Comparison of ENCODE assay signal across 8 mouse cellular contexts in genomic region chr16:8643855-8644254, GRCm38 (mm10). TPM values are rescaled to one million over a fixed set of nuclear protein-coding genes. Genes with fewer than 3 reads are reported as not detected.
DNase-seq lines count a peak whose midpoint lies in the region; ATAC-seq and TF ChIP-seq lines count a peak whose summit lies in the region.

No protein-coding gene starts in this region.

- peaks cover 55% of the 10 kb centered on the region for H3K36me3 ChIP-seq in forebrain, postnatal 0 days (ENCODE audit: insufficient read depth)

- WGBS in cerebellum, adult 2 months: 73% methylated on average over 2 of the region's 2 CpGs
- 81% methylated on average over 2 of the region's 2 CpGs for WGBS in forebrain, postnatal 0 days

- ATAC-seq in forebrain, postnatal 0 days: peak; percentile 71; the same call in 1 of the 2 replicates

- no peaks in the 10 kb centered on the region for H3K9me3 ChIP-seq in forebrain, postnatal 0 days (ENCODE audit: low read length)

- no peaks in the 10 kb centered on the region for H3K27me3 ChIP-seq in cerebellum, adult 2 months (ENCODE audit: control insufficient read depth, insufficient read depth, low read length)
- no peaks in the 10 kb centered on the region for H3K27me3 ChIP-seq in forebrain, postnatal 0 days (ENCODE audit: insufficient read depth, low read length)

- H3K9ac ChIP-seq in forebrain, postnatal 0 days: no peak overlapping the region

- H3K27ac ChIP-seq in cerebellum, adult 2 months (ENCODE audit: insufficient read depth, low read length): no peak overlapping the region
- H3K27ac ChIP-seq in forebrain, postnatal 0 days (ENCODE audit: low read depth, low read length): no peak overlapping the region

- DNase-seq in cerebellum, adult 2 months: peak; percentile 33 to 38
- no peak for DNase-seq in cerebellum, adult 9-11 months
- DNase-seq in 3T3-L1 (ENCODE audit: low read depth, low spot score) (peak; percentile 80), adipocyte (ENCODE audit: low spot score) (peak; percentile 78)
- no peak for DNase-seq in forebrain, postnatal 0 days
- peak; percentile 65 for DNase-seq in kidney, postnatal 10 days
- DNase-seq in lung, postnatal 10 days: peak; percentile 61
- peak; percentile 58 for DNase-seq in testis, postnatal 10 days (ENCODE audit: low spot score)

- peak; percentile 76 for TF ChIP-seq CTCF in cerebellum, adult 2 months (IDR thresholded peaks at IDR 0.05; ENCODE audit: borderline replicate concordance, insufficient read depth, low read depth, low read length)
- peak; percentile 77 for TF ChIP-seq CTCF in forebrain, postnatal 0 days (IDR thresholded peaks at IDR 0.05; ENCODE audit: low read depth)

- H3K4me2 ChIP-seq in forebrain, postnatal 0 days (ENCODE audit: low read depth): no peak overlapping the region

- H3K4me1 ChIP-seq in cerebellum, adult 2 months (ENCODE audit: control insufficient read depth, insufficient read depth, low read length): no peaks in the 10 kb centered on the region
- no peaks in the 10 kb centered on the region for H3K4me1 ChIP-seq in forebrain, postnatal 0 days (ENCODE audit: insufficient read depth)

- TF ChIP-seq POLR2A in cerebellum, adult 2 months (IDR thresholded peaks at IDR 0.05; ENCODE audit: borderline replicate concordance, insufficient read depth, low read length): no peak

- H3K4me3 ChIP-seq in cerebellum, adult 2 months (replicated peaks; ENCODE audit: insufficient read depth, low read depth, low read length): no peak overlapping the region
- no peak overlapping the region for H3K4me3 ChIP-seq in forebrain, postnatal 0 days (ENCODE audit: low read depth, low read length)

RNA-seq across cellular contexts. Expression of gene Tmem186, which starts 6.3 kb away (rescaled TPM):
- polyA plus RNA-seq in cerebellum, adult 2 months (2012; rRNA removed): 19.0 and 19.4 TPM in 2 replicates
- 19.3 and 22.9 TPM in 2 replicates for total RNA-seq in forebrain, postnatal 0 days (2014; rRNA removed)
- 11.7 and 16.3 TPM in 2 replicates for polyA plus RNA-seq in forebrain, postnatal 0 days (2015; fragmentation: Nextera tagmentation; extraction: Ambion mirVana)

RNA-seq across cellular contexts. Expression of gene Pmm2, which starts 6.4 kb away (rescaled TPM):
- polyA plus RNA-seq in cerebellum, adult 2 months (2012; rRNA removed): 39.2 and 39.6 TPM in 2 replicates
- total RNA-seq in forebrain, postnatal 0 days (2014; rRNA removed): 32.0 and 36.5 TPM in 2 replicates
- polyA plus RNA-seq in forebrain, postnatal 0 days (2015; fragmentation: Nextera tagmentation; extraction: Ambion mirVana): 24.6 and 27.3 TPM in 2 replicates

RNA-seq across cellular contexts. Expression of gene Carhsp1, which starts 28.1 kb away (rescaled TPM):
- polyA plus RNA-seq in cerebellum, adult 2 months (2012; rRNA removed): 42.6 and 50.0 TPM in 2 replicates
- total RNA-seq in forebrain, postnatal 0 days (2014; rRNA removed): 144 and 155 TPM in 2 replicates
- 135 and 142 TPM in 2 replicates for polyA plus RNA-seq in forebrain, postnatal 0 days (2015; fragmentation: Nextera tagmentation; extraction: Ambion mirVana)

RNA-seq across cellular contexts. Expression of gene Gm5767, which starts 36.7 kb away (rescaled TPM):
- polyA plus RNA-seq in cerebellum, adult 2 months (2012; rRNA removed): not detected in 2 replicates
- total RNA-seq in forebrain, postnatal 0 days (2014; rRNA removed): not detected in 2 replicates
- not detected in 2 replicates for polyA plus RNA-seq in forebrain, postnatal 0 days (2015; fragmentation: Nextera tagmentation; extraction: Ambion mirVana)

Comparison
In these comparisons a context has a peak if more than half of its experiments do, and no peak if none do; other contexts are left out.
1. DNase-seq: peak in cerebellum, adult 2 months (2 of 2), 3T3-L1 (single experiment), adipocyte (single experiment), kidney, postnatal 10 days (single experiment), lung, postnatal 10 days (single experiment) and testis, postnatal 10 days (single experiment); none in cerebellum, adult 9-11 months (single experiment) and forebrain, postnatal 0 days (single experiment).